Mouse (Mus musculus): Measurements from ENCODE around the gene Lhx2. TPM values are rescaled to one million over a fixed set of nuclear protein-coding genes. Genes with fewer than 3 reads are reported as not detected.

Gene Lhx2
- polyA plus RNA-seq, 1 experiment, result 0.36 TPM

- H3K9me3 ChIP-seq (replicated peaks; ENCODE audit: control insufficient read depth, insufficient read depth, low read length, poor library complexity, severe bottlenecking), result no peaks in the 10 kb centered on the region
- H3K4me1 ChIP-seq (ENCODE audit: control insufficient read depth, insufficient read depth, low read length), result no peaks in the 10 kb centered on the region
- H3K27ac ChIP-seq (ENCODE audit: insufficient read depth, low read length), result no peak overlapping the region
- H3K36me3 ChIP-seq (ENCODE audit: control insufficient read depth, insufficient read depth, low read length, poor library complexity, severe bottlenecking), result no peaks in the 10 kb centered on the region
- no peaks in the 10 kb centered on the region for H3K27me3 ChIP-seq (ENCODE audit: control insufficient read depth, insufficient read depth, low read length, poor library complexity, severe bottlenecking)
- no peak overlapping the region for H3K4me3 ChIP-seq (ENCODE audit: low read depth, low read length)
- H3K9ac ChIP-seq (ENCODE audit: low read depth, poor library complexity, severe bottlenecking), result no peak overlapping the region
- TF ChIP-seq POLR2A (IDR thresholded peaks at IDR 0.05; ENCODE audit: insufficient read depth, low read length) (no peak), EP300 (IDR thresholded peaks at IDR 0.05; ENCODE audit: insufficient read depth, low read depth, low read length) (no peak)
Observed at GRCm38 (mm10) chr2:38313399-38313798, 25.7 kb upstream of the Lhx2 start.

DNA sequence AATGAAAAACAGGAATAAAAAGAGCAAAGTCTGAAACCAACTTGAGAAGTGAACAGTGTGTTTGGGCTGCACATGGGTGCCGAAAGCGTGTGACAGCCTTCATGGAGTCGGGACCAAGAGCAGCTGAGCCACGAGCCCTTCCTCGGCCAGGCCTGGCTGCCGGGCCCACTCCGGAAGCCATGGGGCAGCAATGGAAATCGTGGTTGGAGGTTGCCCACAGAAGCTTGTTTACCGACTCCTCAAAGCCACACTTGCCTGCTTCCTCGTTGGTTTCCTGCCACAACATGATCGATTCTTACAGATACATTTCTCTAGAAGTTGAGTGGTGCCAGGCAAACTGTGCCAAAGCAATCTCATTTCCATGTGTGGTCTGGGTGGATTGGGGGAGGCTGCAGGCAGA lies 20.0 kb upstream of the Lhx2 start:
- H3K4me1 ChIP-seq (ENCODE audit: control insufficient read depth, insufficient read depth, low read length), result no peaks in the 10 kb centered on the region
- no peaks in the 10 kb centered on the region for H3K27me3 ChIP-seq (ENCODE audit: control insufficient read depth, insufficient read depth, low read length, poor library complexity, severe bottlenecking)
- no peak overlapping the region for H3K4me3 ChIP-seq (ENCODE audit: low read depth, low read length)
- no peaks in the 10 kb centered on the region for H3K36me3 ChIP-seq (ENCODE audit: control insufficient read depth, insufficient read depth, low read length, poor library complexity, severe bottlenecking)
- H3K9ac ChIP-seq (ENCODE audit: low read depth, poor library complexity, severe bottlenecking), result no peak overlapping the region
- H3K9me3 ChIP-seq (replicated peaks; ENCODE audit: control insufficient read depth, insufficient read depth, low read length, poor library complexity, severe bottlenecking), result no peaks in the 10 kb centered on the region
- no peak for TF ChIP-seq POLR2A (IDR thresholded peaks at IDR 0.05; ENCODE audit: insufficient read depth, low read length)
- no peak for TF ChIP-seq CTCF (IDR thresholded peaks at IDR 0.05; ENCODE audit: low read depth, low read length)
- TF ChIP-seq EP300 (IDR thresholded peaks at IDR 0.05; ENCODE audit: insufficient read depth, low read depth, low read length), result no peak
- H3K27ac ChIP-seq (ENCODE audit: insufficient read depth, low read length), result no peak overlapping the region

GRCm38 (mm10) chr2:38320911-38321310 lies 18.2 kb upstream of the Lhx2 start:
- no peak overlapping the region for H3K9ac ChIP-seq (ENCODE audit: low read depth, poor library complexity, severe bottlenecking)
- H3K9me3 ChIP-seq (replicated peaks; ENCODE audit: control insufficient read depth, insufficient read depth, low read length, poor library complexity, severe bottlenecking), result no peaks in the 10 kb centered on the region
- no peak overlapping the region for H3K27ac ChIP-seq (ENCODE audit: insufficient read depth, low read length)
- H3K36me3 ChIP-seq (ENCODE audit: control insufficient read depth, insufficient read depth, low read length, poor library complexity, severe bottlenecking), result no peaks in the 10 kb centered on the region
- TF ChIP-seq EP300 (IDR thresholded peaks at IDR 0.05; ENCODE audit: insufficient read depth, low read depth, low read length) (no peak), POLR2A (IDR thresholded peaks at IDR 0.05; ENCODE audit: insufficient read depth, low read length) (no peak), CTCF (IDR thresholded peaks at IDR 0.05; ENCODE audit: low read depth, low read length) (no peak)
- H3K27me3 ChIP-seq (ENCODE audit: control insufficient read depth, insufficient read depth, low read length, poor library complexity, severe bottlenecking), result no peaks in the 10 kb centered on the region
- no peaks in the 10 kb centered on the region for H3K4me1 ChIP-seq (ENCODE audit: control insufficient read depth, insufficient read depth, low read length)
- H3K4me3 ChIP-seq (ENCODE audit: low read depth, low read length), result no peak overlapping the region

DNA sequence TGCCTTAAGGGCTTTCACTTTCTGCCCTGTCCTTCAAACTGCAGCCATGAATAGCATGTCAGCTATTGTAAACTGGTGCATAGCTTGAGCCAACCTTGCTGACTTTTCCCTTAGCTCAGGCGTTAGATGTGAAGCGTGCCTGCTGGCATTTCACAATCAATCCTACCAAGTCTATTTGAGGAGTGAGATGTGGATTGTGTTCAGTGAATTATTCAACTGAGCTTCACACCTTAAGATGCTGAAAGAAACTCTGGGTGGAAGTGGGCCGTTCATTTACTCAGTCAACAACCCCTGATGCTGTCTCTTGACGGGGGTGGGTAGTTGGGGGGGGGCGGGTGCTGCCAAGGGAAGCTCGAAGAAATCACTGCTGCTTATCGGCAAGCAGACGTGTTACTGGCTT lies 15.7 kb upstream of the Lhx2 start:
- Histone ChIP-seq H3K27me3 (ENCODE audit: control insufficient read depth, insufficient read depth, low read length, poor library complexity, severe bottlenecking) (no peaks in the 10 kb centered on the region), H3K9ac (ENCODE audit: low read depth, poor library complexity, severe bottlenecking) (no peak overlapping the region), H3K4me3 (ENCODE audit: low read depth, low read length) (no peak overlapping the region), H3K4me1 (ENCODE audit: control insufficient read depth, insufficient read depth, low read length) (no peaks in the 10 kb centered on the region), H3K9me3 (replicated peaks; ENCODE audit: control insufficient read depth, insufficient read depth, low read length, poor library complexity, severe bottlenecking) (no peaks in the 10 kb centered on the region), H3K27ac (ENCODE audit: insufficient read depth, low read length) (no peak overlapping the region), H3K36me3 (ENCODE audit: control insufficient read depth, insufficient read depth, low read length, poor library complexity, severe bottlenecking) (no peaks in the 10 kb centered on the region)
- TF ChIP-seq CTCF (IDR thresholded peaks at IDR 0.05; ENCODE audit: low read depth, low read length), result no peak
- no peak for TF ChIP-seq POLR2A (IDR thresholded peaks at IDR 0.05; ENCODE audit: insufficient read depth, low read length)

- no peak overlapping the region for H3K27ac ChIP-seq (ENCODE audit: insufficient read depth, low read length)
- H3K4me1 ChIP-seq (ENCODE audit: control insufficient read depth, insufficient read depth, low read length), result no peaks in the 10 kb centered on the region
- H3K9ac ChIP-seq (ENCODE audit: low read depth, poor library complexity, severe bottlenecking), result no peak overlapping the region
- no peaks in the 10 kb centered on the region for H3K36me3 ChIP-seq (ENCODE audit: control insufficient read depth, insufficient read depth, low read length, poor library complexity, severe bottlenecking)
- no peak overlapping the region for H3K4me3 ChIP-seq (ENCODE audit: low read depth, low read length)
- no peak for TF ChIP-seq CTCF (IDR thresholded peaks at IDR 0.05; ENCODE audit: low read depth, low read length)
- TF ChIP-seq EP300 (IDR thresholded peaks at IDR 0.05; ENCODE audit: insufficient read depth, low read depth, low read length), result no peak
- no peak for TF ChIP-seq POLR2A (IDR thresholded peaks at IDR 0.05; ENCODE audit: insufficient read depth, low read length)
- no peaks in the 10 kb centered on the region for H3K27me3 ChIP-seq (ENCODE audit: control insufficient read depth, insufficient read depth, low read length, poor library complexity, severe bottlenecking)
- no peaks in the 10 kb centered on the region for H3K9me3 ChIP-seq (replicated peaks; ENCODE audit: control insufficient read depth, insufficient read depth, low read length, poor library complexity, severe bottlenecking)
Observed at GRCm38 (mm10) chr2:38326671-38327070, 12.4 kb upstream of the Lhx2 start.

- no peaks in the 10 kb centered on the region for H3K36me3 ChIP-seq (ENCODE audit: control insufficient read depth, insufficient read depth, low read length, poor library complexity, severe bottlenecking)
- no peak overlapping the region for H3K9ac ChIP-seq (ENCODE audit: low read depth, poor library complexity, severe bottlenecking)
- no peaks in the 10 kb centered on the region for H3K4me1 ChIP-seq (ENCODE audit: control insufficient read depth, insufficient read depth, low read length)
- H3K9me3 ChIP-seq (replicated peaks; ENCODE audit: control insufficient read depth, insufficient read depth, low read length, poor library complexity, severe bottlenecking), result no peaks in the 10 kb centered on the region
- no peak overlapping the region for H3K4me3 ChIP-seq (ENCODE audit: low read depth, low read length)
- H3K27ac ChIP-seq (ENCODE audit: insufficient read depth, low read length), result no peak overlapping the region
- TF ChIP-seq POLR2A (IDR thresholded peaks at IDR 0.05; ENCODE audit: insufficient read depth, low read length), result no peak
- TF ChIP-seq CTCF (IDR thresholded peaks at IDR 0.05; ENCODE audit: low read depth, low read length), result no peak
- no peak for TF ChIP-seq EP300 (IDR thresholded peaks at IDR 0.05; ENCODE audit: insufficient read depth, low read depth, low read length)
- peaks cover 24% of the 10 kb centered on the region for H3K27me3 ChIP-seq (ENCODE audit: control insufficient read depth, insufficient read depth, low read length, poor library complexity, severe bottlenecking)
Observed at GRCm38 (mm10) chr2:38333586-38334119, 5.4 kb upstream of the Lhx2 start.
